Mouse (Mus musculus): ENCODE data around the gene Foxp1.

Foxp1 gene

DNA sequence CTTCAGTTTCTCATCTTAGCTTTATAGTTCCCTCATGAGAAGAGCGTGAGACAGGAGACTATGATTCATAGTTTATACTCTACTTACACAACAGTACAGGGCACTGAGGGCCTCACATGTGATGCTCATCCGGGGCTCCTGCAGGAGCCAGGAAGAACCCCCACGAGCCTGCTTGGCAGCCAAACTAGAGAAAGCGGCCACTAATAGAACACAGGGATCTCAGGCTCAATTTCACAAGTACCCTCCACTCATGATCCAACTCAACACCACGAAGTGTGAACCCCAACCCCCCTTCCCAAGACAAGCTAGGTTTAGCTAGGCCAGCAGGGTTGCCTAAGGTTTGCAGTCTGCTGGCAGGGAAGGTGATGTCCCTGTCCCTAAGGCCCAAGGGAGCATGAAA is 79.1 kb downstream of the Foxp1 start:
- DNase-seq (ENCODE audit: extremely low read depth, insufficient read length, low spot score), result no peak

- no peak for DNase-seq (ENCODE audit: extremely low read depth, insufficient read length, low spot score)
These were observed 81.4 kb downstream of the Foxp1 start for GRCm38 (mm10) chr6:99441100-99441499.

DNA sequence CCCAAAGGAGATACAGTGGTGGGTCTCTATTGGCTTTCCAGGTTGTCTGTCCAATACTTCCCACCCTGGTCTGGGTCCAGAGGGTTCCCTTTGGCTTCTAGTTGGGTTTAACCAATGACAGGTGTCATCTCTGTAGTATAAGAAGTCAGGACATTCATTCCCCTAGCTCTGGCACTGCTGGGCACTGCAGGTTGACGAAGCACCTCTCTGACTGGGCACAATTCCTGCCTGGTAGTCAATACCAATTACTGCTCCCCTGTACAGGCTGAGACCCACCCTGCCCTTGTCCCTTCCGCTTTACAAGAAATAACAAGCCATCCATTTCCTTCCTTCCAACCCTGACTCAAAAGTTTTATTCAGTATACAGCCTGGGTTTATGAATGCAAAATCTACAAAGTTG is 81.9 kb downstream of the Foxp1 start:
- DNase-seq (ENCODE audit: extremely low read depth, insufficient read length, low spot score), result no peak

- no peak for DNase-seq (ENCODE audit: extremely low read depth, insufficient read length, low spot score)
These were observed 82.6 kb downstream of the Foxp1 start for GRCm38 (mm10) chr6:99439878-99440361.

GRCm38 (mm10) chr6:99439214-99439877 is 83.2 kb downstream of the Foxp1 start:
- no peak for DNase-seq (ENCODE audit: extremely low read depth, insufficient read length, low spot score)

DNA sequence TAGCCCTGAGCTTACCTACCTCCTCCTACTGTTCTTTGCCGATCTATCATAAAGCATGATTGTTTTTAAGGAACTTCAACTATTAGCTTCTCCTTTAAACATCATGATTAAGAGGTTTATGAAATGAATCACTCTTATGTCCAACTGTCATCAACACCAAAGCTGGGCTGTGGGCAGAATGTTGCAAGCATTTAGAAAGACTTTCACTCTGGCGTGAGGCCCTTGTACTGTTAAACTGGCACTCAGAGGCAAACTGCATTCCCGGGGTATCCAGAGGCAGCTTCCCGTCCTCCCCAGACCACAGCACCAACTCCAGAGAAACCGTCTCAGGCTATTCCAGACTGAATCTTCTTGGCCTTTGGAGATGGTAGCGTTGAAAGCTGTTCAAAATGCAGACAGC is 86.2 kb downstream of the Foxp1 start:
- DNase-seq (ENCODE audit: extremely low read depth, insufficient read length, low spot score), result peak; percentile 49

DNA sequence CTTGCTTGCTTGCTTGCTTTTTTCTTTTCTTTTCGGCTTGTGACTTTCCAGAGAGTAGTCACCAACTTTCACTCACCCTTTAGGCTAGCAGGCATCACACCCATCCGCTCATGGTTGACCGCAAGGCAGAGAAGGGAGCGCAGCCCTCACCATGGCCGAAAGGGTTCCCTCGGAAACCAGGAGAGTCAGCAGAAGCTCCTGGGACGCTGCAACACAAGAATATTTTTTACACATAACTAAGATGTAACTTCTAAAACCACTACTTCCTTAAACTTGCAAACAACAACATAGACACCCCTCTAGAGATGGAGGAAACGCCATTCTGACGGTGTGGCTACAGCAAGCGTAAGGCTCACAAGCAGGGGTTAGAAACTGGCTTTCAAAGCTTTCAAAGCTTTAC is 87.4 kb downstream of the Foxp1 start:
- DNase-seq (ENCODE audit: extremely low read depth, insufficient read length, low spot score), result no peak

DNA sequence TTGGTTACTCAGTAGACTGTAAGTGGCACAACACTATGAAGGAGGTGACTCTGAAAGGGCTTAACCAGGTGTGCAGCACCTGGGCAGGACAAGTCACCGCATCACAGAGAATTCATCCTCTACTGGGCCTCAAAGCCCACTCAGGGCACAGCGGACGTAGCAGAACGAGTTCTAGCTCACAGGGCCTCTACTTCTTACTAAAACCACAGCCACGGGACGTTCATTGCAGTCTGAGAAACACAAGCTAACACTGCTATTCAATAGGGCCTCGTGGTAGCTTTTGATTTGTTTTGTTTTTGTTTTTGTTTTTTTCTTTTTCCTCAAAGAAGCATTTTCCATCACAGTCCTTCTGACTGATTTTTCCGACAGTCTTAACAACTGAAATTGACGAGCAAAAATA is 89.5 kb downstream of the Foxp1 start:
- no peak for DNase-seq (ENCODE audit: extremely low read depth, insufficient read length, low spot score)

- DNase-seq (ENCODE audit: extremely low read depth, insufficient read length, low spot score), result no peak
These were observed 90.6 kb downstream of the Foxp1 start for GRCm38 (mm10) chr6:99431941-99432340.

DNA sequence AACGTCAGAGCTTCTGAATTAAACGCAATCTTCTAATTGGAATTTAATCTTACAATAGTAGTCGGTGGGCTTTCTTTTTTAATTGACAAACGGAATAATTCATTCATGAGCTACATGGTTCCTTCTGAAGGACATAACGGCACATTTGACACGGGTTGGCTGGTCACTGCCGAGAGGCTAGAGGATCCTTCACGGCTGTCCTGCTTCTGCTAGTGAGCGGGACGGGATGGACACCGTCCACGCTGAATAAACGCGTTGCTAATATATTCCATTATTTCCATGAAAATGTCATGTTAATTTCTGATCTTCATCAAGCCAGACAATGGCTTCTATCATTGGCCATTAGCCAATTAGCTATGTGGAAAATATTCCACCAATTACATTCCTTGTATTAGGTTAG is 92.0 kb downstream of the Foxp1 start:
- no peak for DNase-seq (ENCODE audit: extremely low read depth, insufficient read length, low spot score)

DNA sequence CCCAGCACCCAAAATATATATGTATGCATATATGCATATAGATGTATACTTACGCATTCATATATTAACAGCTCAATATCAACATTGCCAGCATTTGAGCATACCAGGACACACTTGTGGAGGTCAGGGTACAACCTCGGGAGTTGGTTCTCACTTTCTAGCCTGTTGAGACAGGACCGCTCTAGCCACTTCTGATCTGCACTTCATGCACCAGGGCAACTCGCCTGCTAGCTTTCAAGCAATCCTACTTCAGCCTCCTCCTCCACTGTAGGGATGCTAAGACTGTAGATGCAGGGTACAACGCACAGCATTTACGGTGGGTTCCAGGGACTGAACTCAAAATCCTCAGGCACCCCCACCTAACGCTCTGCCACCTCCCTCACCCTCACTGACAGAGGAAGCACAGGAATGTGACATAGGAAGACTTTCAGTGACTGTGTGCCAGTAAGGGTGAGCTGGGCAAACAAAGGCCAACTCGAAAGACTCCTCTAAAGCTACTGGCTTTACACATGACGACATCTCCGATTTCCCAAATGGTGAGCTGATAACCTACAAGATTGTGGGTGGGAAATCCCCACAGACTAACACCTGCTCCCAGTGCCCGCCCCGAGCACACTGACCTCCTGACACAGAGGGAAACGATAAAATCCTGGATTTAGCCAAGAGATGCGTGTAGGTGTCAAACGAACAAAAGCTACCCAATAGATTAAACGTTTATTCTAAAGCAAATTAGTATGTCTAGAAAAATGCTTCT is 93.0 kb downstream of the Foxp1 start:
- DNase-seq (ENCODE audit: extremely low read depth, insufficient read length, low spot score), result no peak

DNA sequence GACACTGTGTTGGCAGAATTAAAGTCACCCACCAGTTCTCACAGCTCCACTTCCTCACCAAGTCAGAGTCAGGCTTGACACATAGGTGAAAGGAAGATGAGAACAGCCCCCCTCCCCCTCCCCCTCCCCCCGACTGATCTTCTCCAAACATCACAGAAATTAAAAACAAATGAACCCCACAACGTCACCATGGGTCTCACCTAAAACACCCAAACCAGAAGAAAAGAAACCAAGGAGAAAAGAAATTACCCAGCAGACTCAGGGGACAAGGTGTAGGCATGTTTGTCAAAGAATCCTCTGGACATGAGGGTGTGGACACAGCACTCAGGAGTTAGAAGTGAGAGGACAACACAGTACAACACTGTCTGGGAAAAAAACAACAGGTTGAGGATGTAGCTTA is 93.6 kb downstream of the Foxp1 start:
- DNase-seq (ENCODE audit: extremely low read depth, insufficient read length, low spot score), result no peak

GRCm38 (mm10) chr6:99427301-99427700 is 95.2 kb downstream of the Foxp1 start:
- DNase-seq (ENCODE audit: extremely low read depth, insufficient read length, low spot score), result no peak

DNA sequence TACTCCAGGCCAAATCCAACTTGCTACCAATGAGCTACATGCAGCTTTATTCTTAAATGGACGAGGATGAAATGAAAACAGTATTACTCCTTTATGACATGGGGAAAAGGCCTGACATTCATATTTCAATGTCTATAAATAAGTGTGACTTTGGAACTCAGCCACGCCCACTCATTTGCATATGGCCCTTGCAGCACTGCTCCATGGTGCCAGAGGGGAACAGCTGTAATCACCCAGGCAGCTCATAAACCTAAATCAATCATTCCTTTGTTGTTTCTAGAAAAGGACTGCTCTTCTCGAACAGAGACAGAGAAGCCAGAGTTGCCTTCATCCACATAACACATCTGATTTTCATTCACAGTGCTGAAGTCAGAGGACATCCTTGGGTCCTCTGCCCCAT is 97.5 kb downstream of the Foxp1 start:
- DNase-seq (ENCODE audit: extremely low read depth, insufficient read length, low spot score), result no peak

- no peak for DNase-seq (ENCODE audit: extremely low read depth, insufficient read length, low spot score)
These were observed 101.9 kb downstream of the Foxp1 start for GRCm38 (mm10) chr6:99420666-99421065.

- DNase-seq (ENCODE audit: extremely low read depth, insufficient read length, low spot score), result no peak
These were observed 109.9 kb downstream of the Foxp1 start for GRCm38 (mm10) chr6:99412598-99412997.

- DNase-seq (ENCODE audit: extremely low read depth, insufficient read length, low spot score), result no peak
These were observed 112.9 kb downstream of the Foxp1 start for GRCm38 (mm10) chr6:99409602-99410001.

GRCm38 (mm10) chr6:99408880-99409279 is 113.6 kb downstream of the Foxp1 start:
- DNase-seq (ENCODE audit: extremely low read depth, insufficient read length, low spot score), result no peak

GRCm38 (mm10) chr6:99403755-99404390 is 118.6 kb downstream of the Foxp1 start:
- no peak for DNase-seq (ENCODE audit: extremely low read depth, insufficient read length, low spot score)

DNA sequence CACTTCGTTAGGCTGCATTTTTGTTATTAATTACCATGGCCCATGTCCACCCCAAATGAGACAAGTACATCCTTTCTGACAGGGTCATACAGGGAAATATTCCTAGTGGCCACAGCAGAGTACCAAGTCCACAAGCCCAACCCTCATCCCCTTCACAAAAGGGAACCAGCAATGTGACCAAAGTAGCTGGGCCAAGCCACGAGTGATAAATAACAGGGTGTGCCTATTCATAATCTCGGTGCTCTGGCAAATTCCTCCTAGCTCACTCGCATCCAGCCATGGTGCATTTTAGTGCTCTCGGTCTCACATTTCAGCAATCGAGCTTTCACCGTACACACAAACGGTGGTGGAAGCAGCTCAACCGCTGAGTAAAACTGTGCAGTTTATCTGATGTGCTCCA is 119.6 kb downstream of the Foxp1 start:
- DNase-seq (ENCODE audit: extremely low read depth, insufficient read length, low spot score), result no peak

- no peak for DNase-seq (ENCODE audit: extremely low read depth, insufficient read length, low spot score)
These were observed 120.2 kb downstream of the Foxp1 start for GRCm38 (mm10) chr6:99402370-99402769.

GRCm38 (mm10) chr6:99401801-99402200 is 120.7 kb downstream of the Foxp1 start:
- DNase-seq (ENCODE audit: extremely low read depth, insufficient read length, low spot score), result no peak
